Mouse (Mus musculus): ENCODE data around the gene Atg9b.

Atg9b gene

GRCm38 (mm10) chr5:24391864-24392263, at the start of gene Atg9b:
TSS of gene Atg9b (minus strand) at chr5:24392143.
- no peak for DNase-seq

GRCm38 (mm10) chr5:24441187-24441586, 49.2 kb upstream of the Atg9b start:
- no peak for DNase-seq

- DNase-seq, result no peak
These were observed 42.0 kb upstream of the Atg9b start for GRCm38 (mm10) chr5:24433993-24434392.

GRCm38 (mm10) chr5:24428596-24428995, 36.7 kb upstream of the Atg9b start:
- DNase-seq, result no peak

DNA sequence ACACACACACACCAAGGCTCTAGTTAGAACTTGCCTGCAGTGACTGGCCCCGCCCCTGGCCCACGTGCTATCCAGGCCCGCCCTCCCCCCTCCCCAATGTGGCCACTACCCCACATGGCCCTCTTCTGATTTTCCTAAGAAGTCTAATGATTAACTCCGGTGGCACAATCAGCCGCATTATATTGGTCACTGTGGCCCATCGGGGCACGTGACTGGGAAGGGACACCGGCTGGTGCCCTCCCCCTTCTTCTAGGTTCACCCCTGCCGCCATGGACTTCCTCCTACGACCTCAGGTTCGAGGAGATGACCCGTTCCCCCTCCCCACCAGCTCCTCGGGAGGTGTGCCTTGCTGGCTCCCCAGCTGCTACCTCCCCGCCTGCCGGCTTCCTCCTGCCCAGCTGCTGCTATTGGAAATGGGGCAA, 36.0 kb upstream of the Atg9b start:
- DNase-seq, result no peak

GRCm38 (mm10) chr5:24427285-24427633, 35.3 kb upstream of the Atg9b start:
- no peak for DNase-seq

DNA sequence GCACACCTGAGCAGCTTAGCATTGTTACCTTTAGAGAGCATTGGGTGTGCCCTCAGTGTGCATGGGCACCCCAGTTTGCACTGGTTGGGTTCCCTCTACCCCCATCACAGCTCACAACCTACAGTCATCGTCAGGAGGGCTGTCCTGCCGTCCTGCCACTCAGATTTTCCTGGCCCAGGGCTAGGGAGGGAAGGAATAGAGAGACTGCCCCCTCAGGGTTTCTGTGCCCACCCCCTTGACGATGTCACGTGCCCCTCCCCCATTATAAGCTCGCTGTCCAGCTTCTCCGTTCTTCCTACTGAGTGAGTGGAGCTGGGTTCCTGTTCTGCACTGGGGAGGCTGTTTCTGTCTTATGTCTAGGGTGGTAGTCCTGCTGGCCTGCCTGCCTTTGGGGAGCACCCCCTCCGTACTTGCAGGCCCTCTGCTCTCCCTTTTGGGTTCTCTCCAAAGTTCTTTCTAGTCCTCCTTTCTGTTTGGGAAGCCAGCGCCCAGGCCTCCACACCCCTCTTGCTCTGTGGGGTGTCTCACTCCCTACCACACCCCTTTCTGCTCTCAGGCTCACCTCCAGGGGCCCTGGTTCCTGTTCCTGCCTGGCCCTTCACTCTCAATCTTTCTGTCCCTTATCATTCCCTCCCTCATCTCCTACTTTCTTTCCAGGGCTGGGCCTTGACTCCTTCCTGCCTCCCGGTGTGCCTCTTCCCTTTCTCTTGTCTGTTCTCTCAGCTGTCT, 34.8 kb upstream of the Atg9b start:
- DNase-seq, result no peak

GRCm38 (mm10) chr5:24426037-24426432, 34.1 kb upstream of the Atg9b start:
- no peak for DNase-seq

GRCm38 (mm10) chr5:24425421-24426036, 33.6 kb upstream of the Atg9b start:
- DNase-seq, result no peak

GRCm38 (mm10) chr5:24424861-24425411, 33.0 kb upstream of the Atg9b start:
- DNase-seq, result peak; percentile 79

DNA sequence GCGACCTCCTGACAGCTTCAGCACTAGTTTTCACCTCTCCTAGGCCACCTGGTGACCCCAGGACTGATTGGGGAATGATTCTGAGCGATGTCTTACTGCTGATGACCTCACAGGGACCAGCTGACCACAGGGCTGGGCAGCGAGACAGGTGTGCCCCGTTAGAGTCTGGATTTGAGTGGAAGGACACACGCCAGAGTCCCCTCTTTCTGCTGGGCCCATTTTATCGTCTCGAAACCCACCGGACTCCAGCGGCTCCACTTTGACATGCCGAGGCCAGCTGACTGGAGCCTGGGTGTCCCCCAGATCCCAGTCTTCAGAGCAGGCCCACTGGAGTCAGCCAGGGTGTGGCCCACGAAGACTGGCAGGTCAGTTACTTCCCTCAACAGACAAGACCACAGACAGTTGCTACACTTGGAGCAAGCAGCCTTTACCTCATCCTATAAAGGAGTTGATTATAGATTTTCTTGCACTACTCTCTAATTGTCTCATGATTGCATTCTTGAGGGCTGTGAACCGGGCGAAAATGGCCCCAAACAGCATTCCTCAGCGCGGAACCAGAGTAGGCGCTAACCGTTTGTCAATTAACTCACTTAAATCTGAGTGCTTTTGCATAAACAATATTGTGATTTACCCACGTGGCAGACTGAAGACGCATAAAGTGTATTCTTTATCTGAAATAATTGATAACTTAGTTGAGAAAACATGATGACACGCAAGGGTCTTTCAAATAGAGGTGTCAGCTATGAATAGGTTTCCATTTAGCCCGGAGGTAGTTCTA, 32.2 kb upstream of the Atg9b start:
- DNase-seq, result no peak

- DNase-seq, result peak; percentile 98
These were observed 31.4 kb upstream of the Atg9b start, which contains the start of the genes Cdk5 and Slc4a2 for GRCm38 (mm10) chr5:24423129-24424003. TSS of gene Cdk5 (minus strand) at chr5:24423530. TSS of gene Slc4a2 (plus strand) at chr5:24423837.

DNA sequence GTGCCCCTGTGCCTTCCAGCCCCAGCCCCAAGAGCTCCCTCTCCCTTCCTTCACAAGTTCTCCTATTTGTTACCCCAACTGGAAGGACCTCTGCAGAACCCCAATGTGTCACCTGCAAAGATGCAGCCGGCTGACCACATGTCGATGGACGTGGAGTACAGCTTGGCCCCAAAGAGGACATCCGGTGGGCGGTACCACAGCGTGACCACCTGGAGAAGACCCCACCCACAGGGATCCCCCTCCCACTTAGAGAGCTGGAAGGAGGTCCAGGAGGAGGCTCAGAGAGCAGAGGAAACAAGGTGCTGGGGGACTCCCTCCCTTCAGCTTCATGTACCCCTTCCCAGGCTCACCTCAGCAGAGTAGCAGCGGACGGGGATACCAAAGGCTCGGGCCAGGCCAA, 28.4 kb upstream of the Atg9b start:
- no peak for DNase-seq

- DNase-seq, result no peak
These were observed 25.6 kb upstream of the Atg9b start for GRCm38 (mm10) chr5:24417587-24417986.

- DNase-seq, result peak; percentile 67
These were observed 24.3 kb upstream of the Atg9b start for GRCm38 (mm10) chr5:24416222-24416736.

GRCm38 (mm10) chr5:24413938-24414337, 22.0 kb upstream of the Atg9b start:
- no peak for DNase-seq

DNA sequence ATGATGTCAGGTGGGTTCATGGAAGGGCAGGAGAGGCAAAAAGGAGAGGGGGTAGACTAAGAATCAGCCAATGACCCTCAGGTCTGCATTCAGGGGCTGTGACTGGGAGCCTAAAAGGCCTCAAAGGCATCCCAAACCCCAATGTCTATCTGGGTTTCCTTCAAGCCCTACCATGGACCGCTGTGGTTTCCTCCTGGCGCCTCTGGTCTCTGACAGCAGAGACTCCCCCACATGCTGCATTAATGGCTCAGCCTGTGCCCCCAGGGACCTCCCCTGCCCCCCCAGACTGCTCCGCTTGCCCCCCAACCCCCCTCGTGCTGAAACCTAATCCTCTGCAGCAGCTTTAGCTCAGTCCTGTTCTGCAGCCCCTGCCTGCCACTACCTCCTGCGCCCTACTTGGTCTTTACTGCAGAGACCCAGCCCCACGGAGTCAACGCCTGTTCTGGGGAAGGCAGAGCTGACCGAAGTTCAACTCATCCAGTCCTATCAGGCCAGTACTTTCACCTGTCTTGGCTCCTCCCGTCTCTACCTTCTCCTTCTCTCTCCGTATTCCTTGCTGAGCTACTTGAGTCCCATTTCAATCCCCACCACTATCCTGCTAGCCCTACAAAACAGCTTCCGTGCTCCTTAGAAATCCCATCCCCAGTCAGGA, 21.2 kb upstream of the Atg9b start, which contains the start of gene Asic3:
Gene Asic3 (plus strand): TSS at position 351 of the 652 bp plus-strand sequence.
- no peak for DNase-seq

DNA sequence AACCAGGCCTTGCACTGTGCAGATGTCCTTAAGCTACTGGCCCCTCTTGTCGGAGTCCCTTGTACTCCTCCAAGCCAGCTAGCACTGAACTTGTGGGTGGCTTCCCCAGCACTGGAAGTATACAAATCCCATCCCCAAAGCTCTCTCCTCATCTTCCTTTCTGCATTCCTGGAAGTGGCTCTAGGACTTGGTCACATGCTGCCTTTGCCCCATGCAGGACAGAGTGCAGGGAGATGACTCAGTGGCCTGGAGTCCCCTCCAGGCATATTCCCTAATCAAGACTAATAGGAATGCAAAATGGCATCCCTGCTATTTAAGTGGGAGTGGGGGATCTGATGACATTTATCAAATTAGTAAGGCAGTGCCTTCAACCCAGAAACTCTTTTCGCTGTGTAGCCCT, 20.1 kb upstream of the Atg9b start:
- no peak for DNase-seq

GRCm38 (mm10) chr5:24409466-24409865, 17.5 kb upstream of the Atg9b start:
- no peak for DNase-seq

GRCm38 (mm10) chr5:24408651-24409050, 16.7 kb upstream of the Atg9b start:
- no peak for DNase-seq

GRCm38 (mm10) chr5:24405389-24405876, 13.5 kb upstream of the Atg9b start:
- DNase-seq, result no peak
